Mouse (Mus musculus) liver, embryonic 13.5 days (tissue): Measurements from ENCODE around the gene Mansc4. TPM values are rescaled to one million over a fixed set of nuclear protein-coding genes. Genes with fewer than 3 reads are reported as not detected.

Experiments
- ATAC-seq: fragments of 200-750 bp; cut with Nextera tagmentation; 2 replicates; pipeline ENCODE4 v1.8.0; 2017; ENCODE audit warnings: low read depth, mild to moderate bottlenecking, moderate number of reproducible peaks, moderate library complexity
- DNase-seq: peaks from one replicate; pipeline ENCODE4 v3.0.0; 2022
- H3K27ac ChIP-seq: fragments of 300-500 bp; sonication (generic); 2 replicates; pipeline ENCODE4 v1.5.1; 2015; ENCODE audit warnings: moderate library complexity, mild to moderate bottlenecking, inconsistent platforms
- H3K27me3 ChIP-seq: fragments of 300-500 bp; sonication (generic); 2 replicates; pipeline ENCODE4 v1.6.1; 2015; ENCODE audit warnings: mild to moderate bottlenecking, inconsistent platforms
- H3K36me3 ChIP-seq: fragments of 300-500 bp; sonication (generic); 2 replicates; pipeline ENCODE4 v1.6.1; 2015; ENCODE audit warnings: mild to moderate bottlenecking, inconsistent platforms
- H3K4me1 ChIP-seq: fragments of 300-500 bp; sonication (generic); replicated peaks from 2 replicates; pipeline ENCODE4 v1.6.1; 2015; ENCODE audit warnings: inconsistent platforms
- H3K4me2 ChIP-seq: fragments of 300-500 bp; sonication (generic); 2 replicates; pipeline ENCODE4 v1.6.1; 2015; ENCODE audit warnings: inconsistent platforms, mild to moderate bottlenecking, moderate library complexity
- H3K4me3 ChIP-seq: fragments of 300-500 bp; sonication (generic); replicated peaks from 2 replicates; pipeline ENCODE4 v1.5.1; 2015; ENCODE audit warnings: mild to moderate bottlenecking, inconsistent platforms
- H3K9ac ChIP-seq: fragments of 300-500 bp; sonication (generic); 2 replicates; pipeline ENCODE4 v1.6.1; 2015; ENCODE audit warnings: mild to moderate bottlenecking, inconsistent platforms
- H3K9me3 ChIP-seq: fragments of 300-500 bp; sonication (generic); replicated peaks from 2 replicates; pipeline ENCODE4 v1.6.1; 2016; ENCODE audit warnings: inconsistent platforms
- WGBS: fragments of 180-500 bp; shearing (Covaris S2); methylation state at CpG from one replicate; pipeline ENCODE4 v1.1.7; 2015; ENCODE audit not compliant: insufficient replicate concordance; 5-methylcytosine and 5-hydroxymethylcytosine counted together
- polyA plus RNA-seq: library from polyadenylated mRNA; unstranded; fragments of >200 nt; fragmentation: Nextera tagmentation; extraction: Ambion mirVana; gene quantifications from 2 replicates; pipeline ENCODE4 v1.2.1, GENCODE M21; 2015

The Mansc4 gene
- polyA plus RNA-seq: not detected in 2 replicates

DNA sequence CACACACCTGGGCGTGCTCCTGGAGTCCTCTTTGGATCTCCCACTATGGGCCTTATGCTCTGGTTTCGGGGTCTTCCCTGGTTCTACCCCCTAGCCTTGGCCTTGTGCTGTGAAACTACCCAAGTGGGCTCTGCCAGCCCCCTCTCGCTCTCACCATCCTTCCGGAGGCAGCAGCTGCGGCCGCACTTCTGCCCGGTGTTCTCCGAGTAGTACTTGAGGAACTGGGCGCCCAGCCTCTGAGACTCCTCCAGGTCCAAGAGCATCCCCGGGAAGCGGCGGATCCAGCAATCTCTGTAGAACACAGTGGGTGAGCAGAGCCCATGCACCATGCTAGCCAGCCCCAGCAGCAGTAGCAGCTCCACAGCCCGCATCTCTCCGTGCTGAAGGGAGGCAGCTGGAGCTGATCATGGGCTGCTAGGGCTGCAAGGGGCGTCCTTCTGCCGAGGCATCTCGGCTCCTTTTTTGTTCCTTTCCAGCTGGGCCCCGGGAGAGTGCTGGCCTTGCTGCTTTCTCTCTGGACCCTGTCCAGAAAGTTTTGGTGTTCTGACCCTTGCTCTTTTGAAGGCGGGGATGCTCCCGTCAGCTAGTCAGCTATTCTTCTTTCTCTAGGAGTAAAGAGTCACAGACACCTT is at the start of gene Mansc4:
Gene Mansc4, minus strand, starts transcription at position 439 of the 632 bp plus-strand sequence.
- 16% methylated on average over 20 of the region's 20 CpGs for WGBS
- no peaks in the 10 kb centered on the region for H3K36me3 ChIP-seq
- no peak within 1 kb of the TSS for H3K9ac ChIP-seq
- DNase-seq: no peak
- no peak for ATAC-seq
- H3K4me2 ChIP-seq: peak within 1 kb of the TSS; percentile 26; the same call in 1 of the 2 replicates
- no peak within 1 kb of the TSS for H3K4me3 ChIP-seq
- H3K4me1 ChIP-seq: peaks cover 21% of the 10 kb centered on the region
- H3K27ac ChIP-seq: no peak within 1 kb of the TSS
- H3K27me3 ChIP-seq: peaks cover 17% of the 10 kb centered on the region
- H3K9me3 ChIP-seq: no peaks in the 10 kb centered on the region

DNA sequence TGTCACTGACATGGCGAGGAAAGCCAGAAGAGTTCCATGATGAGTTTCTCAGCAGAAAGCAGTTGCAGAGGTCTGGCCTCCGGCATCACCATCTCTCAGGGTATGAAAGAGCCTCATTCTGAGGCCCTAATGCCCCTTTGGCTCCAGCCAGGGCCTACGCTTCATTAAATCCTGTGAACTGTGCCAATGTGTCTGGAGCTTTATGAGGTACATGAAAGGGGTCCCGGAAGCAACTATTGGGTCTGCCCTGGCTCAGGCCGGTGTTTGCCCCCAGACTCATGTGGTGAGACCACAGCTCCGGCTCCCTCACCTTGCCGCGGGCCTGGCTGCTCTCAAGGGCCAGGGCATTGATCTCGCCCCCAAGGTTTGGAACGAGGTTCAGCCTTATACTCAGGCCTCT is 40.4 kb upstream of the Mansc4 start:
- Histone ChIP-seq H3K9me3 (no peaks in the 10 kb centered on the region), H3K27me3 (no peaks in the 10 kb centered on the region), H3K9ac (no peak overlapping the region), H3K27ac (no peak overlapping the region), H3K4me1 (no peaks in the 10 kb centered on the region), H3K4me3 (no peak overlapping the region), H3K36me3 (no peaks in the 10 kb centered on the region), H3K4me2 (no peak overlapping the region)
- 77% methylated on average over 10 of the region's 10 CpGs for WGBS
- ATAC-seq: no peak
- no peak for DNase-seq

DNA sequence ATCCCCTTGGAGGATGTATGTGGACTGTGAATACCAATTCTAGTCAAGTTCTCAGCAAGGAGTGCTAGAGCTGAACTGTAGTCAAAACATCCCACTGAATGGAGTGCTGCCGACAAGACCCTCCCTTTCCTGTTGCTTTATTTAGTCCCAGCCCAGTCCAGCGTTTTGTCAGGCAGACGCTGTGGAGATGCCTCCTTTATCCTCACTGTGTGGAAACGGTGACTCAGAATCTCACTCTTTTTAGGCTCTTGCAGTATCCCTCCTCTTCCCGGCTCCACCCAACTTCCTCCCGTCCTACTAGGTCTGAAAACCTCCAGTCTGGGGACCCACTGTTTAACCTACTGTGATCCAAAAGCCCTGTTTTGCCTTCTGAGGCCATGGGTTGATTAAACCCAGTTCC is 34.5 kb upstream of the Mansc4 start:
- H3K9me3 ChIP-seq: no peaks in the 10 kb centered on the region
- H3K9ac ChIP-seq: no peak overlapping the region
- 31% methylated on average over 6 of the region's 6 CpGs for WGBS
- H3K4me1 ChIP-seq: no peaks in the 10 kb centered on the region
- H3K27ac ChIP-seq: no peak overlapping the region
- H3K4me2 ChIP-seq: no peak overlapping the region
- DNase-seq (no peak), ATAC-seq (no peak)
- no peak overlapping the region for H3K4me3 ChIP-seq
- H3K27me3 ChIP-seq: no peaks in the 10 kb centered on the region
- no peaks in the 10 kb centered on the region for H3K36me3 ChIP-seq

DNA sequence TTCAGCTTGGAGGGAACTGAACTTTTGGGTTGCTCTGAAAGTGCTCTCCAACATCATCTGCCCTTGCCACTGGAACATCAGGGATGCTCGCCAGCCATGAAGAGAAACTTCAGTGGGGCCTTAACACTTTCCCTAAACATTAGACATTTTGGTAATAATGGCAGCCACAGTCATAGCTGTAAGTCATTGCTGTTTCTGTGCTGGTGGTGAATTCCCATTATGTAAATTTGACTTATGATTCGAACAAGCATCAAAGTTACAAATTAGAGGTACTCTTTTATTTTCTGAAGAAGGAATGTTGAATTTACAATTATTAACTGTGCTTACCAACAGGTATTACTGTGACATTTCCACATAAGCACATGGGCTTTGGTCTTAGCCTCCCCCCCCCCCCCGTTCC is 31.4 kb upstream of the Mansc4 start:
- 60% methylated on average over 3 of the region's 3 CpGs for WGBS
- Histone ChIP-seq H3K4me2 (no peak overlapping the region), H3K4me3 (no peak overlapping the region), H3K27ac (no peak overlapping the region), H3K9ac (no peak overlapping the region), H3K9me3 (no peaks in the 10 kb centered on the region), H3K4me1 (no peaks in the 10 kb centered on the region), H3K36me3 (no peaks in the 10 kb centered on the region), H3K27me3 (no peaks in the 10 kb centered on the region)
- ATAC-seq: no peak
- no peak for DNase-seq

DNA sequence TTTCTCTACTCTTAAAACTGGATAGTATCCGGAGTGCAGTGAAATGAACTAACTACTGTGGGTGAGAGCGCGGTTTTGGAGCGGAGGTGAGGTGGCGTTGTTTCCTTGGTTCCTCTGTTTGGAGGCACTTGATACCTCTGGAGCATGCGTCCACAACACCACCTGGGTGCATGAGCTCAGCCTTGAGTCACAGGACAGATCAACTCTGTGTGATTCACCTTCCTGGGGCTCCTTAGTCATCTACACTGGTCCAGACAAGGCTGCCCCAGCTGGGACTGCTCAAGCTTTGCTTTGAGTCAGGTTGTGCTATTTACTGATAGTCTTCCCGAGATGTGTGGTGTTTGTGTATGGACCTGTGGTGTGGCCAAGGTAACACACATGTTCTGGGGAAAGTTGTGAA is 30.9 kb upstream of the Mansc4 start:
- no peak overlapping the region for H3K27ac ChIP-seq
- H3K36me3 ChIP-seq: no peaks in the 10 kb centered on the region
- no peaks in the 10 kb centered on the region for H3K9me3 ChIP-seq
- DNase-seq: no peak
- H3K4me1 ChIP-seq: no peaks in the 10 kb centered on the region
- H3K4me2 ChIP-seq: no peak overlapping the region
- ATAC-seq: no peak
- H3K4me3 ChIP-seq: no peak overlapping the region
- 80% methylated on average over 7 of the region's 7 CpGs for WGBS
- H3K27me3 ChIP-seq: no peaks in the 10 kb centered on the region
- no peak overlapping the region for H3K9ac ChIP-seq

DNA sequence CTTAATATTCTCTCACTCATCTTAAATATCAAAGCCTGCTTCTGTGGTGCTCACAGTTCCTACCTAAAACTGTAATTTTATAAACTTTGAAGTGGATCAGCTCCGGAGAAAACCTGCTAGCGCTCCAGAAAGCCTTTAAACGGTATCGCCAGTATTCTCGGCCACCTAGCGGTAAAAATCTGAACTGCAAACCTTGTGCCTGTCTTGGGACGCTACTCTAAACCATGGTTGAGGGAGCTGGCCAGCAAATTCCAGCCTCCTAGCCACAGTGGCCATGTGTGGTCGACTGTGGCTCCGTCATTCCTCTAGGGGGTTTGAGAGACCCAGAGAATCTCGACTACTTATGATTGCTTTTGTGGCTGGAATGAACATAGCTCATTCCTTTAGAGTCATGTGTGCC is 29.7 kb upstream of the Mansc4 start:
- 10% methylated on average over 10 of the region's 10 CpGs for WGBS
- DNase-seq: peak; percentile 33

DNA sequence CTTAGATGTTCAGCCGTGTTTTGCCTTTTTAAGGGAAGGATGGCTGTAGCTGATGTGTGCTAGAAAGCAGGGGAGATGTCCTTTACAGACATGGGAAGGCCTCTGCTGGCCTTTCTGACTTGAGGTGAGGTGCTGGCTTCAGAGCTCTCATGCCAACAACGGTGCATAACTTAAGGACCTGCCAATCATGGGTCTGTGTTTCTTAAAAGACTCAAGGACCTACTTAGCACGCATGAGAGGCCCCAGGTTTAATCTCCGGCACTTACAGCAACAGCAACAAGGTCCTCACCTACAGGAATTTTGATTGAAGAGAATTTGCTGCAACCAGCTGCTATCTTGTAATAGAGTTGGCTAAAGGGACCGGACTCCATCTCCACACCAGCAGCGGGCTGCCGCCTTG is 22.5 kb upstream of the Mansc4 start:
- H3K4me2 ChIP-seq: no peak overlapping the region

More for the DNA sequence above, 29.7 kb upstream of the Mansc4 start:
- H3K27ac ChIP-seq: no peak overlapping the region
- no peak overlapping the region for H3K4me3 ChIP-seq
- no peak overlapping the region for H3K4me2 ChIP-seq
- no peaks in the 10 kb centered on the region for H3K27me3 ChIP-seq
- H3K36me3 ChIP-seq: peaks cover 5% of the 10 kb centered on the region; the same call in 1 of the 2 replicates
- H3K4me1 ChIP-seq: no peaks in the 10 kb centered on the region
- ATAC-seq: peak; percentile 23; the same call in 1 of the 2 replicates
- H3K9me3 ChIP-seq: no peaks in the 10 kb centered on the region
- H3K9ac ChIP-seq: no peak overlapping the region

DNA sequence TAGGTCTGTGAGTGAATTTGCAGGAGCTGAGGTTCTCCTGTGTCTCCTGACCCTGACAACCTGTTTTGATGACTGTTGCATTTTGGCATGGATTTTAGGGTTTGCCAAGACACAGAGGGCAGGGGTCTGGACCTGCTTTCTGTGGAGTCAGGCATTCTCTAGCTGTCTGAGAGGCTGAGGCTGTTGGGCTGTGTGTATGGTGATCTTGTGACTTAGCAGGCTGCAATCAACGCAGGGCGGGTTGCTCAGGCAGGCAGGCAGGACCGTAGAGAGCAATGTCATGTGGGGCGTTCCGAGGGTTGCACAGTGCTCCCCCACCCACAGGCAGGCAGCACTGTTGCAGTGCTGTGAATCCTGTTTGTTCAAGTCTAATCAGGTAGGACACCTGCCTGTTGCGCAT is 19.9 kb upstream of the Mansc4 start:
- DNase-seq (no peak), ATAC-seq (peak; percentile 30; the same call in 1 of the 2 replicates)
- Histone ChIP-seq H3K36me3 (peaks cover 69% of the 10 kb centered on the region), H3K4me1 (peaks cover 4% of the 10 kb centered on the region; the same call in 1 of the 2 replicates), H3K9me3 (no peaks in the 10 kb centered on the region), H3K4me2 (no peak overlapping the region), H3K9ac (no peak overlapping the region), H3K27me3 (no peaks in the 10 kb centered on the region), H3K27ac (no peak overlapping the region), H3K4me3 (no peak overlapping the region)
- 84% methylated on average over 6 of the region's 6 CpGs for WGBS

More for the DNA sequence above, 22.5 kb upstream of the Mansc4 start:
- 76% methylated on average over 7 of the region's 7 CpGs for WGBS
- no peak for ATAC-seq
- Histone ChIP-seq H3K9me3 (no peaks in the 10 kb centered on the region), H3K9ac (no peak overlapping the region), H3K36me3 (peaks cover 57% of the 10 kb centered on the region), H3K4me1 (peaks cover 4% of the 10 kb centered on the region; the same call in 1 of the 2 replicates), H3K4me3 (no peak overlapping the region), H3K27me3 (no peaks in the 10 kb centered on the region), H3K27ac (no peak overlapping the region)
- DNase-seq: no peak

DNA sequence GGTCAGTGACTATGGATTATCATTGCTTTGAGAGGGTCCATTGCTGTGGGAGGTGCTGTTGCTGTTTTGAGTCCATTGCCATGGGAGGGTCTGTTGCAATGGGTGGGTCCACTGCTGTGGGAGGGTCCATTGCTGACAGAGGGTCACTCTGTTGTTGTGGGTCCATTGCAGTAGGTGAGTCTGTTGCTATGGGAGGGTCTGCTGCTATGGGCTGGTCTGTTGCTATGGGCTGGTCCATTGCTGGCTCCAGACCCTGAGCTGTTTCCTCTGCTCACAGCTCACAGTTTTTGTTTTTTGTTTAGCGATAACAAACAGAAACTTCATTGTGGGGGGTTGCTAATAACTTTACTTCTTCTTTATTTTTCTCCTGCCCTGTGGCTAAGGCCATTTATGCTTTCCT is 18.7 kb upstream of the Mansc4 start:
- DNase-seq (no peak), ATAC-seq (no peak)
- Histone ChIP-seq H3K4me3 (no peak overlapping the region), H3K36me3 (peaks cover 71% of the 10 kb centered on the region), H3K9ac (no peak overlapping the region), H3K27ac (no peak overlapping the region), H3K9me3 (no peaks in the 10 kb centered on the region), H3K27me3 (no peaks in the 10 kb centered on the region), H3K4me2 (no peak overlapping the region), H3K4me1 (peaks cover 4% of the 10 kb centered on the region; the same call in 1 of the 2 replicates)
- 86% methylated on average over 1 of the region's 1 CpGs for whole genome bisulfite sequencing

DNA sequence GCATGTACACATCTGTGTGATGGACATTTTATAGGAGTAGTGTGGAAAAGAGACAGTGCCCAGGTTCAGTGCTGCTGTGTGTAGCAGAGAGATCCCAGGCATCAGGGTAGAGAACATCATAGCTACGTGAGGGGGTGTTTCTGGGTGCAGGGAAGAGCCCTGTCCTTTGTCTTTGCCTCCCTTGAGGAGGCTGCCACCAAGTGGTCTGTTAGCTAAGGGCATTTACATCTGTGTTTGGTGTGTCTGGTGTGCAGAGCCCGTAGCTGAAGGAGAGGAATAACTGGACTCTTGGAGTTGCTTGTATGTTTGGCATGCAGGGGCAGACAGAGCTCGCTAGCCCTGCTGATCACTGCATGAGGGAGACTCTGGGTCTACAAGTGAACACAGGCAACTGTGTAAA is 15.5 kb upstream of the Mansc4 start:
- Histone ChIP-seq H3K27ac (no peak overlapping the region), H3K36me3 (peaks cover 48% of the 10 kb centered on the region), H3K9ac (no peak overlapping the region), H3K27me3 (no peaks in the 10 kb centered on the region), H3K4me2 (no peak overlapping the region), H3K9me3 (no peaks in the 10 kb centered on the region), H3K4me3 (no peak overlapping the region), H3K4me1 (peaks cover 21% of the 10 kb centered on the region; the same call in 1 of the 2 replicates)
- no peak for DNase-seq
- no peak for ATAC-seq
- WGBS: 75% methylated on average over 3 of the region's 3 CpGs

DNA sequence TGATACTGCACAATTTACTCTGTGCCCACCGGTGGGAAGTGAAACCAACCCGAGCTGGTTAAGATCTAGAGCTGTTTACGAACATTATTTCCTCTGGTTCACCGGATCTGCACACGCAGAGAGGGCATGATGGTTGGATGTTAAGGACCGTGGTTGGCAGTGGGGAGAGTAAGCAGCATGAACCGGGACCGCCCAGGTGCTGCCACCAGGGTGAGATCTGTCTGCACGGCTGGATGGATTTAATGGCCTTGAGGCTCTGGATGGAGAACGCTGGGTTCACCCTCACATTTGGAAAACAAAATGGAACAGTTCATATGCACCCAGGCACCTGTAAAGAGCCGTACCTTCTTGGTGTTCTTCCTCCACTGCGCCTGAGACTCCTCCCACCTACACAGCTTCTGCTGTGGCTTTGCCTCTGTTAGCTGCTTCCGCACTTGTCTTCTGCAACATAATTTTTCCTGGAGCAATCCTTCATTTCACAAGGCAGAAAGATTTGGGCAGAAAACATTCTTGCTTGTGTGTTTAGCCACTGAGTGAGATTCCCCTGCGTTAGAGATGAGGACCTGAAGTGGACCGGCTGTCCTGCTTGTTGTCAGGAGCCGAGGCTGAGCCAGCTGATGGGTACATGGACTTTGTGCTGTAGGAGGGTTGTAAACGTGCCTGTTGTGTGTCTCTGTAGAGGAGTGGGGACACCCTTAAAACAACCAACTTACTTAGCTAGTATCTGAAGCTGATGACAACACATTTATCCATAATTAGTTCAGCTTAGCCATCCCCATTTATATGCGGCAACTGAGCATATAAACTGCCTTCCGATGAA is 12.8 kb upstream of the Mansc4 start:
- Histone ChIP-seq H3K4me2 (no peak overlapping the region), H3K9ac (no peak overlapping the region), H3K27ac (no peak overlapping the region), H3K4me1 (peaks cover 21% of the 10 kb centered on the region; the same call in 1 of the 2 replicates), H3K4me3 (no peak overlapping the region), H3K27me3 (no peaks in the 10 kb centered on the region), H3K9me3 (no peaks in the 10 kb centered on the region), H3K36me3 (peaks cover 46% of the 10 kb centered on the region)
- 75% methylated on average over 19 of the region's 19 CpGs for WGBS
- ATAC-seq (no peak), DNase-seq (no peak)
